Mouse (Mus musculus) brain, embryonic 14.5 days (tissue): ENCODE measurements at regions not wholly inside any gene's neighbourhood (a gene's known extent, or its start where the extent isn't known, plus 50 kb on each side); places are given as distances from the start of the nearest gene placed in this dataset.

Experiments
- CTCF ChIP-seq: fragments of 200-500 bp; IDR thresholded peaks from 2 replicates; pipeline ENCODE4 v1.5.1; 2012; ENCODE audit warnings: inconsistent platforms, mild to moderate bottlenecking, moderate library complexity, borderline replicate concordance; ENCODE audit not compliant: insufficient read depth, insufficient read length; ENCODE audit errors: extremely low read depth
- POLR2A ChIP-seq: fragments of 200-500 bp; IDR thresholded peaks from 2 replicates; pipeline ENCODE4 v1.6.1; 2012; ENCODE audit warnings: mild to moderate bottlenecking, inconsistent platforms, borderline replicate concordance; ENCODE audit not compliant: poor library complexity, insufficient read depth, insufficient read length, severe bottlenecking; ENCODE audit errors: extremely low read depth

DNA sequence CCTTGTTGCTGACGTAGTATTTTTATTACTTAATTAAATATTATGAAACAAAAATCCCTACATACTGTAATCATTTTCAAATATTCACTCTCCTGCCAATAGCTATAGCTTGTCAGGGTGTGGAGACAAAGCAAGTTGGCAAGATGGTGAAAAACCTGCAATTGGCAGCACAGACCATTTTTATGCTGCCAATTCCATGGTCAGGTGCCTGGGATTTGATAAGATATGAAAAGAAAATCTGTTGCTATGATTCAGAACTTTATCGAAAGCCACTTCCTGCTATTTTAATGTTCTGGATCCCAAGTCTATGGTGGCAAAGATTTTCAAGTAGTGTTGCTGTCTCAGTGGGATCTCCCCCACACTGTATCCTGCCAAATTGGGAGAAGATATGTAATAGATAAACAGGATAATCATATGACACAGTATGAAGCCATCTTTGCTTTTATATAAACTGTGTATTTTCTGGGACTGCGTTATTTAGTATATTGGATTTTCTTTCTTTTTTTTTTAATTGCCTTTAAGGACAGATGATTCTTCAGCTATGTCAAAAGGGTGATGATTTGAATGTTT, 165.3 kb upstream of the Lrrc3b start:
- TF ChIP-seq POLR2A (no peak), CTCF (no peak)
